Mouse (Mus musculus) limb, embryonic 14.5 days (tissue): ENCODE results near the gene Hist2h3b. TPM values are rescaled to one million over a fixed set of nuclear protein-coding genes. Genes with fewer than 3 reads are reported as not detected.

Experiments used
- ATAC-seq: fragments of 200-750 bp; cut with Nextera tagmentation; 2 replicates; pipeline ENCODE4 v1.8.0; 2017; ENCODE audit warnings: low read depth, moderate number of reproducible peaks, moderate TSS enrichment; ENCODE audit not compliant: low FRiP score
- DNase-seq: peaks from one replicate; pipeline ENCODE4 v3.0.0-alpha.2; 2015; ENCODE audit warnings: low spot score
- H3K27ac ChIP-seq: fragments of 300-500 bp; sonication (generic); replicated peaks from 2 replicates; pipeline ENCODE4 v1.5.1; 2014; ENCODE audit warnings: low read depth, mild to moderate bottlenecking, low read length, moderate library complexity, mixed read lengths
- H3K27me3 ChIP-seq: fragments of 300-500 bp; sonication (generic); 2 replicates; pipeline ENCODE4 v1.6.1; 2014; ENCODE audit warnings: low read length, mixed read lengths; ENCODE audit not compliant: control insufficient read depth, insufficient read depth
- H3K36me3 ChIP-seq: fragments of 300-500 bp; sonication (generic); 2 replicates; pipeline ENCODE4 v1.6.1; 2014; ENCODE audit warnings: mild to moderate bottlenecking, low read length, moderate library complexity, mixed read lengths; ENCODE audit not compliant: control insufficient read depth, insufficient read depth
- H3K4me1 ChIP-seq: fragments of 300-500 bp; sonication (generic); 2 replicates; pipeline ENCODE4 v1.6.1; 2014; ENCODE audit warnings: antibody characterized with exemption, low read length, mixed read lengths; ENCODE audit not compliant: control insufficient read depth, insufficient read depth
- H3K4me2 ChIP-seq: fragments of 300-500 bp; sonication (generic); replicated peaks from 2 replicates; pipeline ENCODE4 v1.6.1; 2014; ENCODE audit warnings: low read depth, mild to moderate bottlenecking, low read length, moderate library complexity; ENCODE audit not compliant: severe bottlenecking
- H3K4me3 ChIP-seq: fragments of 300-500 bp; sonication (generic); replicated peaks from 2 replicates; pipeline ENCODE4 v1.5.1; 2014; ENCODE audit warnings: low read length
- H3K9ac ChIP-seq: fragments of 300-500 bp; sonication (generic); 2 replicates; pipeline ENCODE4 v1.6.1; 2014; ENCODE audit warnings: mild to moderate bottlenecking, low read depth, low read length, moderate library complexity; ENCODE audit not compliant: severe bottlenecking
- H3K9me3 ChIP-seq: fragments of 300-500 bp; sonication (generic); 2 replicates; pipeline ENCODE4 v1.6.1; 2016; ENCODE audit warnings: low read length; ENCODE audit not compliant: control insufficient read depth
- POLR2A ChIP-seq: fragments of 200-500 bp; IDR thresholded peaks from 2 replicates; pipeline ENCODE4 v1.8.0; 2012; ENCODE audit warnings: inconsistent platforms, mild to moderate bottlenecking, moderate library complexity, borderline replicate concordance; ENCODE audit not compliant: insufficient read depth, insufficient read length; ENCODE audit errors: extremely low read depth
- WGBS: fragments of 180-500 bp; shearing (Covaris S2); extraction: QIAGEN DNeasy Blood & Tissue Kit; methylation state at CpG from one replicate; pipeline ENCODE4 v1.1.7; 2014; 5-methylcytosine and 5-hydroxymethylcytosine counted together
- polyA plus RNA-seq, 2 experiments: library from polyadenylated mRNA; depleted of rRNA in 1 of 2; stranded (reverse) in 1 of 2; unstranded in 1 of 2; fragments of >200 nt; fragmentation: Nextera tagmentation in 1 of 2; extraction: Ambion mirVana in 1 of 2; gene quantifications; 2 replicates each; pipeline versions ENCODE4 v1.2.1 to v1.2.3; 2012 to 2014

Hist2h3b gene
- polyA plus RNA-seq, 2 experiments, result 63.1 to 85.3 TPM

- no peak overlapping the region for H3K4me3 ChIP-seq
- H3K4me1 ChIP-seq, result no peaks in the 10 kb centered on the region
- TF ChIP-seq POLR2A, result no peak
- 75% methylated on average over 2 of the region's 2 CpGs for WGBS
- no peaks in the 10 kb centered on the region for H3K27me3 ChIP-seq
- ATAC-seq, result no peak
- H3K27ac ChIP-seq, result no peak overlapping the region
- H3K4me2 ChIP-seq, result no peak overlapping the region
- no peak overlapping the region for H3K9ac ChIP-seq
- no peaks in the 10 kb centered on the region for H3K9me3 ChIP-seq
- DNase-seq, result no peak
- H3K36me3 ChIP-seq, result no peaks in the 10 kb centered on the region
Observed at GRCm38 (mm10) chr3:96228828-96229227, 39.6 kb upstream of the Hist2h3b start.

- no peak for DNase-seq
- no peak overlapping the region for H3K9ac ChIP-seq
- H3K4me3 ChIP-seq, result no peak overlapping the region
- H3K4me2 ChIP-seq, result no peak overlapping the region
- H3K36me3 ChIP-seq, result no peaks in the 10 kb centered on the region
- no peak for TF ChIP-seq POLR2A
- no peaks in the 10 kb centered on the region for H3K9me3 ChIP-seq
- no peak for ATAC-seq
- H3K27me3 ChIP-seq, result no peaks in the 10 kb centered on the region
- 81% methylated on average over 2 of the region's 2 CpGs for WGBS
- no peak overlapping the region for H3K27ac ChIP-seq
- H3K4me1 ChIP-seq, result no peaks in the 10 kb centered on the region
Observed at GRCm38 (mm10) chr3:96230404-96230803, 38.0 kb upstream of the Hist2h3b start.

- WGBS, result 78% methylated on average over 4 of the region's 4 CpGs
- TF ChIP-seq POLR2A, result no peak
- ATAC-seq (no peak), DNase-seq (no peak)
- H3K27me3 ChIP-seq, result no peaks in the 10 kb centered on the region
- H3K4me1 ChIP-seq, result no peaks in the 10 kb centered on the region
- no peak overlapping the region for H3K4me2 ChIP-seq
- H3K27ac ChIP-seq, result no peak overlapping the region
- H3K9me3 ChIP-seq, result no peaks in the 10 kb centered on the region
- no peak overlapping the region for H3K4me3 ChIP-seq
- no peaks in the 10 kb centered on the region for H3K36me3 ChIP-seq
- no peak overlapping the region for H3K9ac ChIP-seq
Observed at GRCm38 (mm10) chr3:96230910-96231757, 37.3 kb upstream of the Hist2h3b start.

- Histone ChIP-seq H3K9me3 (no peaks in the 10 kb centered on the region), H3K4me3 (no peak overlapping the region), H3K27me3 (no peaks in the 10 kb centered on the region), H3K36me3 (no peaks in the 10 kb centered on the region), H3K27ac (no peak overlapping the region), H3K9ac (no peak overlapping the region), H3K4me1 (no peaks in the 10 kb centered on the region), H3K4me2 (no peak overlapping the region)
- TF ChIP-seq POLR2A, result no peak
- 60% methylated on average over 2 of the region's 2 CpGs for WGBS
- no peak for DNase-seq
- ATAC-seq, result no peak
Observed at GRCm38 (mm10) chr3:96231758-96232120, 36.7 kb upstream of the Hist2h3b start.

GRCm38 (mm10) chr3:96234914-96235313 lies 33.5 kb upstream of the Hist2h3b start:
- no peak overlapping the region for H3K9ac ChIP-seq
- peaks cover 2% of the 10 kb centered on the region; the same call in 1 of the 2 replicates for H3K4me1 ChIP-seq
- no peak overlapping the region for H3K27ac ChIP-seq
- ATAC-seq (no peak), DNase-seq (no peak)
- no peak overlapping the region for H3K4me2 ChIP-seq
- H3K27me3 ChIP-seq, result no peaks in the 10 kb centered on the region
- H3K9me3 ChIP-seq, result no peaks in the 10 kb centered on the region
- no peaks in the 10 kb centered on the region for H3K36me3 ChIP-seq
- TF ChIP-seq POLR2A, result no peak
- no peak overlapping the region for H3K4me3 ChIP-seq
- WGBS, result 84% methylated on average over 2 of the region's 2 CpGs
